Mouse (Mus musculus) left cerebral cortex, adult 11 months (tissue): ENCODE data around the gene Nell1.
A peak's percentile ranks its signal among the peaks of the same experiment; 100 is the strongest.

Experiments used
- DNase-seq: peaks from one replicate; pipeline ENCODE4 v3.0.0; 2022; ENCODE audit warnings: low spot score

Gene Nell1

GRCm38 (mm10) chr7:50549572-50549971 lies 574.9 kb downstream of the Nell1 start:
- no peak for DNase-seq

GRCm38 (mm10) chr7:50551426-50551825 lies 576.8 kb downstream of the Nell1 start:
- no peak for DNase-seq

- DNase-seq = peak; percentile 14
Measured at GRCm38 (mm10) chr7:50562708-50563107, 588.0 kb downstream of the Nell1 start.

GRCm38 (mm10) chr7:50573841-50574240 lies 599.2 kb downstream of the Nell1 start:
- DNase-seq = no peak

GRCm38 (mm10) chr7:50588642-50589424 lies 614.2 kb downstream of the Nell1 start:
- DNase-seq = no peak

GRCm38 (mm10) chr7:50598890-50599289 lies 624.2 kb downstream of the Nell1 start, which contains the start of gene 4933405O20Rik:
Gene 4933405O20Rik, plus strand, starts transcription at chr7:50599190.
- no peak for DNase-seq

GRCm38 (mm10) chr7:50614101-50614500 lies 639.4 kb downstream of the Nell1 start:
- peak; percentile 25 for DNase-seq

GRCm38 (mm10) chr7:50629186-50629585 lies 654.5 kb downstream of the Nell1 start:
- no peak for DNase-seq

- no peak for DNase-seq
Measured at GRCm38 (mm10) chr7:50633147-50633546, 658.5 kb downstream of the Nell1 start.

- no peak for DNase-seq
Measured at GRCm38 (mm10) chr7:50672266-50672665, 697.6 kb downstream of the Nell1 start.

GRCm38 (mm10) chr7:50675444-50675843 lies 700.8 kb downstream of the Nell1 start:
- DNase-seq = no peak

GRCm38 (mm10) chr7:50677511-50677910 lies 702.8 kb downstream of the Nell1 start:
- no peak for DNase-seq

- no peak for DNase-seq
Measured at GRCm38 (mm10) chr7:50686337-50686736, 711.7 kb downstream of the Nell1 start.

- DNase-seq = no peak
Measured at GRCm38 (mm10) chr7:50725166-50725565, 750.5 kb downstream of the Nell1 start.

GRCm38 (mm10) chr7:50730951-50731350 lies 756.3 kb downstream of the Nell1 start:
- no peak for DNase-seq

- DNase-seq = no peak
Measured at GRCm38 (mm10) chr7:50755516-50755915, 780.9 kb downstream of the Nell1 start.

- no peak for DNase-seq
Measured at GRCm38 (mm10) chr7:50756409-50756808, 781.7 kb downstream of the Nell1 start.

- no peak for DNase-seq
Measured at GRCm38 (mm10) chr7:50773516-50773915, 798.9 kb downstream of the Nell1 start.

- no peak for DNase-seq
Measured at GRCm38 (mm10) chr7:50781105-50781504, 806.4 kb downstream of the Nell1 start.

- no peak for DNase-seq
Measured at GRCm38 (mm10) chr7:50783652-50784051, 809.0 kb downstream of the Nell1 start.

GRCm38 (mm10) chr7:50826180-50826579 lies 851.5 kb downstream of the Nell1 start:
- DNase-seq = no peak

- DNase-seq = no peak
Measured at GRCm38 (mm10) chr7:50832799-50833198, 858.1 kb downstream of the Nell1 start.

GRCm38 (mm10) chr7:50842646-50843045 lies 868.0 kb downstream of the Nell1 start:
- DNase-seq = no peak

- no peak for DNase-seq
Measured at GRCm38 (mm10) chr7:50847921-50848320, 873.3 kb downstream of the Nell1 start.
